Mouse (Mus musculus) megakaryocyte, embryonic 14.5 days (primary cell): ENCODE results near the gene Pkd1.

Source experiments
- FLI1 ChIP-seq: IDR thresholded peaks from 2 replicates; pipeline ENCODE4 v1.6.1; 2012; ENCODE audit warnings: low read length, inconsistent platforms, mixed read lengths
- GATA1 ChIP-seq: IDR thresholded peaks from 3 replicates; pipeline ENCODE4 v1.6.1; 2012; ENCODE audit warnings: mixed read lengths, low read length, inconsistent platforms, borderline replicate concordance

DNA sequence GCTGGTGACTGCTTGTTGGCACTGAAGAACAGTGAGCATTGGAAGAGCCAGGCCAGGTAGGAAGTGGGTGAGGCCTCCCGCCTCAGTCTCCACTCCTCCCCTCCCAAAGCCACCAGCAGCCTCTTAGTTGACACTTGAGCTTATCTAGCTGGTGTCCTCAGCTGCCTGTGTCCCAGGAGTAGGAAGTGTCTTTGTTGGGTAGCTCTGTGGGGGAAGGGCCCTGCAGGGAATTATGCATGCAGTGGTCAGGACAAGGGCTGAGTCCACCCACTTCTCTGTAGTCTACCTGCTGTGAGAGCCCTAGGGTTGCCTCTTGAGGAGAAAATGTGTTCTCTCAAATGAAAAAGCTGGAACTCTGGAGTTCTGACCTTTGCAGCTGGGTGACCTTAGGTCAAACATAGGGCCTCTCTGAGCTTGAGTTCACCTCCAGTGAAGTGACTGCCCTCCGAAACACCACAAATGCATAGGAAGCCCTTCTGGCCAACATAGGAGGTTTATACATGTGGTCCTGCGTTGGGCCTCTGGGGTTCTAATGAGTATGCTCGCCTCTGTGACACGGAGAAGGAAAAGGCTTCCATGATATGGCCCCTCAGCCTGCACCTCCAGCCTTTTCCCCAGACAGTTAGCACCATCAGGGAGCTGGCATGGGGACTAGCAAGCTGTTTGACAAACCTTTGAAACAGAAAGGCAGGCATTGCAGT is 87.3 kb downstream of the Pkd1 start:
- TF ChIP-seq GATA1 = no peak
- TF ChIP-seq FLI1 = no peak
